Mouse (Mus musculus): Measurements from ENCODE around the gene Mlst8.
A peak's percentile ranks its signal among the peaks of the same experiment; 100 is the strongest.

Mlst8 gene

DNA sequence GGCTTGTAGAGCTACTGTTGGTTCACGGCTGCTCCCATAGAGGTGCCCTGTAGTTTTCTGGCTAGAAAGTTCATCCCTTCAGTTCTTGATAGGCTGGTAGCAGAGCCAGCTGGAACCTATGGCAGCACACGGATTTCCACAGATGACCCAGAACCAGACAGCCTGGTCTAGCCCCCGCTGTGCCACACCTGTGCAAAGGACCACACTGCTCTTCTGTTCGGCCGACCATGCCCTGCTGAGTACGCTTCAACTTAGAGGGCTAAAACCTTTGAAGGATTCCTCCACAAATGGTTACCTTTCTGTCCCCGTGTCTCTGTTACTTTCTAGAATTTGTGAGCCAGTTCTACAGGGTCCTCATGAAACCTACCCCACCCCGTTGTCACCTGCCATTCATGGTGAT, 53.6 kb downstream of the Mlst8 start:
- peak in 1 of 2 experiments; percentile 52 for DNase-seq

DNA sequence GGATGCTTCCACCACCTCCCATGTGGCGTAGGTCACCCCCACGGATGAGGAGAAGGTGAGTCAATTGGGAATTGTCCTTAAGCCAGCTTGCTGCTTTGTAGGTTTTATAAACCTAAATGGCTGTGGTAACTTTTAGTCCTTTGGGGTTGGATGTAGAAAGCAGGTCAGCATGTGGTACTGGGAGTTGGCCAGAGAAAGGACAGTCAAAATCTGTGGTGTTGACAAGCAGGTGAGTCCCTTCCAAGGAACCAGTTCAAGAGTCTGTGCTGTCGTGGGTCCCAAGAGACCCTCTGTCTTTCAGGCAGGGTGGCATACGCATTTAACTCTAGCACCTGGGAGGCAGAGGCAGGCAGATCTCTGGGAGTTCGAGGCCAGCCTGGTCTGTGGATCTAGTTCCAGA, 54.4 kb downstream of the Mlst8 start:
- no peak for DNase-seq

All from cerebellum, postnatal 36 days (tissue).